Mouse (Mus musculus) embryo, embryonic 10 days (tissue): ENCODE results near the gene Fibcd1.

Source experiments
- DNase-seq: peaks from one replicate; pipeline ENCODE4 v3.0.0-alpha.2; 2015; ENCODE audit warnings: low spot score

The Fibcd1 gene

DNA sequence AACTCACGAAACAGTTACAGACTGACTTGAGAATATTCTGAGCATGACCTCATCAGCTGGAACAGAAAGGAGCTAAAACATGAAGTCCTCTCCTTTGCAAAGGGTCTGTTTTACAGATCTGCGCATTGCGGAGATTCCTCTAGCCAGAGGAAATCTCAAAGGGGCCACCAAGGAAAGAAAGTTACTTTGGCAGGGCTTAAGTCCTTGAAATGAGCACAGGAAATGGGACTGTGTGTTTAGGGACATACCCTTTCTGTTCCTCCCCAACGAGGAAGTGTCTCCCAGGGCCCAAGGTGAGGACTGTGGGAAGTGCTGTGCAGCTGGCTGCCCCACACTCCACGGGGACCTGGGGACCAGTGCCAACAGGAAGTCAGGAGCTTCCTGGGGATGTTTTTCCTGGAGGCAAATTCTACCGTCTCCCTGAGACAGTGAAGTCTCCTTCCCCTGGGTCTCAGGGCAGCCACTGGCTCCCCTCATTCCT is 76.1 kb downstream of the Fibcd1 start:
- DNase-seq, result no peak

GRCm38 (mm10) chr2:31769115-31769514 is 76.7 kb downstream of the Fibcd1 start:
- DNase-seq, result no peak

GRCm38 (mm10) chr2:31767815-31768214 is 78.0 kb downstream of the Fibcd1 start:
- no peak for DNase-seq

GRCm38 (mm10) chr2:31767104-31767503 is 78.7 kb downstream of the Fibcd1 start:
- DNase-seq, result no peak
